Mouse (Mus musculus) large intestine, adult 2 months (tissue): Measurements from ENCODE around the gene N4bp1. TPM values are rescaled to one million over a fixed set of nuclear protein-coding genes. Genes with fewer than 3 reads are reported as not detected.

Experiments used
- DNase-seq: peaks from one replicate; pipeline ENCODE4 v3.0.0-alpha.2; 2012; ENCODE audit warnings: low read depth, low spot score
- WGBS: fragments of 180-500 bp; shearing (Covaris S2); methylation state at CpG from one replicate; pipeline ENCODE4 v1.1.7; 2018; 5-methylcytosine and 5-hydroxymethylcytosine counted together
- polyA plus RNA-seq: library from polyadenylated mRNA; depleted of rRNA; stranded (reverse); fragments of >200 nt; gene quantifications from 2 replicates; pipeline ENCODE4 v1.2.3, GENCODE M21; 2012; rRNA removed

N4bp1 gene
- 9.8 and 12.1 TPM in 2 replicates for polyA plus RNA-seq

- under 1% methylated on average over 117 of the region's 119 CpGs for WGBS
- no peak for DNase-seq
Measured at GRCm38 (mm10) chr8:86884489-86885463, at the start of gene N4bp1. N4bp1 (minus strand) TSS chr8:86885258.

DNA sequence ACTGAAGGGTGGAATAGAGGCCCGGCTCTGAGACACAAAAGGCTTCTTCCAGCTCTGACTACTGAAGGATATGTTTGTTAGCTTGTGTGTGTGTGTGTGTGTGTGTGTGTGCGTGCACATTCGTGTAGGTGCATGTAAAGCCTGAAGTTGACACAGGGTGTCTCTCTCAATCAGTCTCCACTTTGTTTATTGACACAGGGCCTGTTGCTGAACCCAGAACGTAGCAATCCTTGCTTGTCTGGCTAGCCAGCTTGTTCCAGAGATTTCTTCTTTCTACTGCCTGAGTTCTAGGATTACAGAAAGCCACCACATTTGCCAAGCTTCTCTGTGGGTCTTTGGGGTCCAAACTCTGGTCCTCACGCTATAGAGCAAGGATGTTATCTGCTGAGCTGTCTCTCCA is 49.8 kb upstream of the N4bp1 start:
- 52% methylated on average over 5 of the region's 5 CpGs for WGBS
- DNase-seq = no peak

DNA sequence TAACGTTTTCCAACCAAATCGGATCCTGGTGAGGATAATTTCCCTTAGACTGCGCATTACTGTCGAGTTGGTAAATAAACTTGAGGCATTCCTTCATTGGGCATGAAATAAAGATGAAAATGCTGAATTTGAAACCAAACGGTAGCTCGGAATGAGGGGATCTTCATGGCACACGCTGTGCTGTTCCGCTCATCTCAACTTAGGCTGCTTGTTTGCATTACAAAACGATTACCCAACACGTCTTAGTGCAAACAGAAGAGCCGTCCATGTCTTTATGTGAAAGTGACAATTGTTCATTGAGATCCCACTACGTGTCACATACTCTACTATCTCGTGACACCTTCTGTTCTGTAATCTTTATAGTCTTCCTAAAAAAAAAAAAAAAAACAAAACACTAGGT is 49.3 kb upstream of the N4bp1 start:
- WGBS = 34% methylated on average over 13 of the region's 13 CpGs
- no peak for DNase-seq

GRCm38 (mm10) chr8:86933898-86934297 is 48.8 kb upstream of the N4bp1 start:
- DNase-seq = peak; percentile 32
- 8% methylated on average over 9 of the region's 9 CpGs for WGBS

GRCm38 (mm10) chr8:86926237-86926636 is 41.2 kb upstream of the N4bp1 start:
- 71% methylated on average over 8 of the region's 8 CpGs for WGBS
- DNase-seq = no peak

GRCm38 (mm10) chr8:86923219-86923835 is 38.3 kb upstream of the N4bp1 start:
- DNase-seq = no peak
- 73% methylated on average over 5 of the region's 5 CpGs for WGBS

DNA sequence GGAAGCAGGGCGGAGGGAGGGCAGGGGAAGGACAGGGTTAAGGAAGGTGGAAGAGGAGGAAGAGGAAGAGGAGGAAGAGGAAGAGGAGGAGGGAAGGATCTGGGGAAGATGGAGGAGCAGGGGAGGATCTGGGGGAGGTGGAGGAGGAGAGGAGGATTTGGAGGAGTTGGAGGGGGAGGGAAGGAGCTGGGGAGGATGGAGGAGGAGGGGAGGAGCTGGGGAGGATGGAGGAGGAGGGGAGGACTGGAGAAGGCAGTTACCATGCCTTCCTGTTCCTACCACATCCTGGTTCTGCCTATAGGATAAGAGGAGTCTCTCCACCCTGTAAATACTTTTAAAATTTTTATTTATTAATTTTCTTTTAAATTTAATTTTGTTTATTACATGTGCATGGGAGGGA is 37.6 kb upstream of the N4bp1 start:
- no peak for DNase-seq
- WGBS = 91% methylated on average over 1 of the region's 1 CpGs

DNA sequence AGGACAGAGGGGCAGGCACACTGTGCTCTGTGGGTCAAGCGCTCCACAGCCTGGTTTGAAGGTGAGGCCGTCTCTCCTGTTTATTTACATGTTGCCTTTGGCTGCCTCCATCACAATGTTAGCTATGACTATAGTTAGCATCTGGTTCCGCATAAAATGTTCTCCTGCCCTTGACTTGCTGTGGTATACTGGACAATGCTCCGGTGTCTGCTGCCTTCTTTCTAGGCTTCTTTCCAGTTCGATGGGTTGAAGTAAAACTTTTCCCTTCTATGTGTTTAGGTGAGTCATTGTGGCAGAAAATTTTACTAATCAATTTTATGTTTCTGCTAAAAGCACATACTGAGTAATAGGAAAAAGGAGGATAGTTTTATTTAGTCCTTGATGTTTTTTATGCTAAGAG is 37.1 kb upstream of the N4bp1 start:
- WGBS = 69% methylated on average over 5 of the region's 5 CpGs

GRCm38 (mm10) chr8:86920996-86921395 is 35.9 kb upstream of the N4bp1 start:
- WGBS = 22% methylated on average over 5 of the region's 5 CpGs
- no peak for DNase-seq

More for the DNA sequence above, 37.1 kb upstream of the N4bp1 start:
- DNase-seq = no peak

GRCm38 (mm10) chr8:86920455-86920854 is 35.4 kb upstream of the N4bp1 start:
- no peak for DNase-seq
- 8% methylated on average over 7 of the region's 7 CpGs for WGBS

GRCm38 (mm10) chr8:86920024-86920423 is 35.0 kb upstream of the N4bp1 start:
- WGBS = 37% methylated on average over 7 of the region's 7 CpGs
- no peak for DNase-seq

DNA sequence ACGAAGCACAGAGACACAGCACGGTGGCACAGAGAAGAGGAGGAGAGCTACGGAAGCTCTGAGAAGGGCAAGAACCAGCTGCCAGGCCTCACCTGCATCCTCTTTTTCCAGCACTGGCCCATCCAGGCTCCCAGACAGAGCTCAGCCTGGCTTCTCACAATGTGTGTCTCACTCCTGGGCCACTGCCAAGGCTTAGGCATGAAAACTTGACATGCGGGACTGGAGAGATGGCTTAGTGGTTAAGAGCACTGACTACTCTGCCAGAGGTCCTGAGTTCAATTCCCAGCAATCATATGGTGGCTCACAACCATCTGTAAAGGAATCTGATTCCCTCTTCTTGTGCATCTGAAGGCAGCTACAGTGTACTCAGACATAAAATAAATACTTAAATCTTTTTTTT is 34.2 kb upstream of the N4bp1 start:
- no peak for DNase-seq
- 56% methylated on average over 4 of the region's 4 CpGs for WGBS

DNA sequence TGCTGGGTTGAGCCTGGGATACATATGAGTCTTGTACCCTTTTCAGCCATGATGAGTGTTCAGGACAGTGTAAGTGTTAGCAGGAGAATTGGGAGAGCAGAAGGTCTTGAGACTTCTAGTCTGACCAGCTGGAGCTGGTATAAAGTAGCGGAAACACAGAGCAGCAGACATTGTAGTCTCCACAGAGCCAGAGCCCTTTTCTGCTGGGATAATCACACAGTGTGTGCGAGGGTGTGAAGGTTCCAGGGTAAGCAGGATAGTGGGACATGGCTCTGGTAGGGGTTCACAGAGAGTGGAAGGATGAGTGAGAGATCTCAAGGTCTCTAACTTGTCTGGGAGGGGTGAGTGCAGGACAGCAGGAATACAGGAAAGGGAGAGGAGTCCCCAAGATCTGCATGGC is 33.0 kb upstream of the N4bp1 start:
- no peak for DNase-seq
- 99% methylated on average over 2 of the region's 2 CpGs for WGBS

DNA sequence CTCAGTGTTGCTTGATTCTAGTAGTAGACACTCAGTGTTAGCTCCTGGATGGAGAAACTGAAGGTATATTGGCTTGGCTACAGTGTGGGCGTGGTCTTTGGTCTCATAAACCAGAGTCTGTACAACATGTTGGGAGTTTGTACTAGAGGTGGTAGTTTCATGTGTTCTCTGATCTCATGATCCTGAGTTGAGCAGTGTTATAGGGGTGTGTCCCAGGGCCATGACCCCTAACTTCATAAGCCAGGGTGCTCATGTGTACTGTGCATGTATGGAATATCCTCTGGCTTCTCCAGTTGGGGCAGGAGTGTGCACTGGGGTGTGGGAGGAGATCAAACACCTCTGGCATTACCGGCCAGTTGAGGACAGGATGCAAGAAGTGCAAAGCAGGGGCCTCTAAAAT is 32.6 kb upstream of the N4bp1 start:
- no peak for DNase-seq
- 49% methylated on average over 2 of the region's 2 CpGs for WGBS

GRCm38 (mm10) chr8:86916369-86916768 is 31.3 kb upstream of the N4bp1 start:
- no peak for DNase-seq
- 80% methylated on average over 4 of the region's 4 CpGs for WGBS

DNA sequence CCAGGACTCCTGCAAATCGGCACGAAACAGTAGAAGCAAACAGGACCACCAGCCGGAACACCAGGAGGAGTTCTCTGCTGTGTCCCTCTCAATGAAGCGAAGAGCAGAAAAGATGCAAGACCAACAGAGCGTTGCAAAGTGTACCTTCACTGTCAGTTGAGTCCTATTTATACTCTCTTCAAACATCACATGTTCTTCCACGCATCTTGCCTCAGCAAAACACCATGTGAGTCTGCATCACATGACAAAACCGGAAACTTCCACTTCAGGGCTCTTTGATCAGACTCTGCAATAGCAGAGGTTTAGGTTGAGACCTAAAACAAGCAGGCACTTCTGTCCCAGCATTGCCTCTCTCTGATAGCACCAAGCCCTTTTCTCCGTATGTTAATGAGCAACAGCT is 26.1 kb upstream of the N4bp1 start:
- DNase-seq = no peak
- 77% methylated on average over 8 of the region's 8 CpGs for WGBS

DNA sequence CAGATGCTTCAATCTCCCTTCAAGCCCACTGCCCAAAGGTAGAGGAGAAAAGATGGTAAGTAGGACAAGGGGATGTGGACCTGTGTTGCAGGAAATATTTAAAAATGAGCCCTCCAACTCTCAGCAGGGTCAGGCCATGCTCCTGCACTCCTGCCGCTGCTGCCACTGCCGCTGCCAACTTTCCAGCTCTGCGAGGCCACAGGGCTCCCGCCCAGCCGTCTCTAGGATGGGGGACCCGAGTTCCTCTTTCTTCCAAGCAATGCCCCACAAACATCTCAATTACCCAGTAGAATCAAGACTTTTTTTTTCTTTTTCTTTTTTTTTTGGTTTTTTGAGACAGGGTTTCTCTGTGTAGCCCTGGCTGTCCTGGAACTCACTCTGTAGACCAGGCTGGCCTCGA is 25.2 kb upstream of the N4bp1 start:
- WGBS = 70% methylated on average over 7 of the region's 7 CpGs
- no peak for DNase-seq

DNA sequence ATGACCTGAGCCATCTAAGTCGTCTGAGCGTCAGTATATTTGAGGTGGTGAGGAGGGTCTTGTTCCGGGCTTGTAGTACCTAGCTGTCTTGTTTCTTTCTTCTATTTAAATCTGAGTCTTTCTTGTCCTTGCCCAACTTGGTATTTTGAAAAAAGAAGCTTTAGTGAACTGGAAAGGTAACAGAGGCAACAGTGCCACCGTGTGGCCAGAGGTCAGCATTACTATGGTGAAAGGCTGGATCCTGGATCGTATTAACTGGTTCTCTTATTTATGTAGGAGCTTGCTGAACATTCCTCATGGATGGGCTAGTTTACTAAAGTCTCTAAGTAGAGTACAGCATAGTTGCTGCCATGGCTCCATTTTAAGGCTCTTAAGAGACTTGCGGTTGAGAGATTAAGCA is 23.5 kb upstream of the N4bp1 start:
- WGBS = 7% methylated on average over 6 of the region's 6 CpGs
- no peak for DNase-seq

GRCm38 (mm10) chr8:86904911-86905310 is 19.9 kb upstream of the N4bp1 start:
- no peak for DNase-seq
- WGBS = 86% methylated on average over 10 of the region's 10 CpGs

DNA sequence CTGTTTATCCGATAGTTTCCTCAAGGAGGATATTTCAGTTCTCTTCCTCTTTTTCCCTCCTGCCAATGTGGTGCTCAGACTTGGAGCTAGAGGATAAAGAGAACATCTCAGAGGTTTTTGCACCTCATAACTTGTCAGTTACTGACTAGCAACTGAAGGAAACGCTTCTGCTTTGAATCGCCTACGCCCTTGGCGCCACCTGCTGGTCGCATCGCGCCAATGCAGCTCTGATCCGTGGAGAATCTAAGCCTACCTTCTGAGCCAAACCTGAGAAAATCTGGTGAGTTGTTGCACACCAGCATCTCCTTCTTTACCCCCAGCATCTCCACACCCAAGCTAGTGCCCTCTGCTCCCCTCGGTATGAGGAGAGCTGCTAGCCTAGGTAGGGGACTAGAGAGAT is 18.0 kb upstream of the N4bp1 start:
- no peak for DNase-seq
- 7% methylated on average over 10 of the region's 10 CpGs for WGBS

- 78% methylated on average over 8 of the region's 8 CpGs for WGBS
- no peak for DNase-seq
Measured at GRCm38 (mm10) chr8:86902656-86903055, 17.6 kb upstream of the N4bp1 start.
